Mouse (Mus musculus) brain, embryonic 14.5 days (tissue): ENCODE results near the gene Nudcd3.

Source experiments
- CTCF ChIP-seq: fragments of 200-500 bp; IDR thresholded peaks from 2 replicates; pipeline ENCODE4 v1.5.1; 2012; ENCODE audit warnings: inconsistent platforms, mild to moderate bottlenecking, moderate library complexity, borderline replicate concordance; ENCODE audit not compliant: insufficient read depth, insufficient read length; ENCODE audit errors: extremely low read depth
- POLR2A ChIP-seq: fragments of 200-500 bp; IDR thresholded peaks from 2 replicates; pipeline ENCODE4 v1.6.1; 2012; ENCODE audit warnings: mild to moderate bottlenecking, inconsistent platforms, borderline replicate concordance; ENCODE audit not compliant: poor library complexity, insufficient read depth, insufficient read length, severe bottlenecking; ENCODE audit errors: extremely low read depth

DNA sequence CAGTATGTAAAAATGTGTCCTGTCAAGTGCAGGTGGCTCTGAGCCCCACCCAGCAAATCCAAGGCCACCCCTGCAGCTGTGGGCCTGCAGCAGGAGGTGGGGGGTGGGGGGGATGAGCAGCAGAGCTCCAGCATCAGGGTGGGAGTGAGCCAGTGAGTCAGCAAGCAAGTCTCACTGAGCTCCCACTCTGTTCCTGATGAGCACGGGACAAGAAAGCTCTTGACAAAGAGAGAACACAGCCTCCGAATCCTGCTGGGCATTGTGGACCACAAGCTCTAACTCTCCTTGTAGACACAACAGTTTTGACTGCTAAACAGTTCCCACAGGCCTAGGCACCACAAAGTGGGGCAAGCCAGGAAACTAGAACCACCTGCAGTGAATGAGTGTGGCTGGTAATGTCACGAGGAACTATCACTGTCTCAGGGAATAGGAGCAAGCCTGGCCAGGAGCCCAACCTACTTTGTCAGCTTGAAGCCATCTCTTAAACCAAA lies 46.0 kb downstream of the Nudcd3 start:
- TF ChIP-seq CTCF, result no peak
- TF ChIP-seq POLR2A, result no peak
